Mouse (Mus musculus) frontal cortex, postnatal 14 days (tissue): ENCODE measurements at regions not wholly inside any gene's neighbourhood (a gene's known extent, or its start where the extent isn't known, plus 50 kb on each side); places are given as distances from the start of the nearest gene placed in this dataset.
"Not testable (repeated sequence)": the region's sequence is repeated elsewhere in the genome, so short reads cannot be mapped to it uniquely, and the experiment has no call there.

ENCODE experiments used
- DNase-seq, 2 experiments: peaks; one replicate each; pipeline ENCODE4 v3.0.0; 2022; ENCODE audit warnings: low spot score in 2 of 2

DNA sequence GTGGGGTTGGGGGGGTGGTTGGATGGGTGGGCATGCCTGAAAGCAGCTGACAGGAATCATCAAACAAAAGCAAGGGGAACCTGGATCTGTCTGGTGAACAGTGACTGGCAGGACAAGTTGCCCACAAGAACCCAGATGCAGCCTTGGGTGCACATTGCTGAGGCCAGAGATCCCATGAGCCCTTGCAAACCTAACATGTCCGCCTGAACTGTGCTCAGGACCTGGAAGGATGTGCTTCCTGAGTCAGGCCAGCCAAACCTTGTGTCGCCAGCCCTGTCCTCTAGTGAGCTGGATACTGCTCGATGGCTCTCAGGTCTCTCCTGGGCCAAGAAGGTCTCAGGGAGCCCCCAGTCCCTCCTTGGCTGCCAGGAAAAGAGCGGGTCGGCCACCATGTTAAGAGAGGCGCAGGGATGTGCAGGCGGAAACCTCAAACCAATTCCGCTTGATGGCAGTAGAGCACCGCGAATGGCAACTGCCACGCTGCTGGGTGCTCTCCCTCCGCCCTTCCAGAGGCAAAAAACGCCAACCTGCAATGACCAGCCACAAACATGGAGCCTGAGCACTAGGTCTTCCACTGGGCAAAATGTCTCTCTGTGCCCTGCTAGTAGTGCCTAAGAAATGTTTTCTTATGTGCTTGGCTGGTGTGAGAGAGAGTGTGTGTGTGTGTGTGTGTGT, 140.2 kb downstream of the Pls3 start:
- DNase-seq = peak in 1 of 2 experiments; percentile 71

GRCm38 (mm10) chrX:75733651-75734050, 141.3 kb downstream of the Pls3 start:
- DNase-seq = peak in 1 of 2 experiments; percentile 79

DNA sequence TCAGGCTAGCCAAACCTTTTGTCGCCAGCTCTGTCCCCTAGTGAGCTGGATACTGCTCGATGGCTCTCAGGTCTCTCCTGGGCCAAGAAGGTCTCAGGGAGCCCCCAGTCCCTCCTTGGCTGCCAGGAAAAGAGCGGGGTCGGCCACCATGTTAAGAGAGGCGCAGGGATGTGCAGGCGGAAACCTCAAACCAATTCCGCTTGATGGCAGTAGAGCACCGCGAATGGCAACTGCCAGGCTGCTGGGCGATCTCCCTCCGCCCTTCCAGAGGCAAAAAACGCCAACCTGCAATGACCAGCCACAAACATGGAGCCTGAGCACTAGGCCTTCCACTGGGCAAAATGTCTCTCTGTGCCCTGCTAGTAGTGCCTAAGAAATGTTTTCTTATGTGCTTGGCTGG, 145.2 kb downstream of the Pls3 start:
- DNase-seq = peak in 1 of 2 experiments; percentile 57

GRCm38 (mm10) chrX:75728507-75728906, 146.5 kb downstream of the Pls3 start:
- DNase-seq = peak in 1 of 2 experiments; percentile 28

GRCm38 (mm10) chrX:75723542-75723941, 145.5 kb upstream of the Rab39b start:
- not testable (repeated sequence) for DNase-seq

DNA sequence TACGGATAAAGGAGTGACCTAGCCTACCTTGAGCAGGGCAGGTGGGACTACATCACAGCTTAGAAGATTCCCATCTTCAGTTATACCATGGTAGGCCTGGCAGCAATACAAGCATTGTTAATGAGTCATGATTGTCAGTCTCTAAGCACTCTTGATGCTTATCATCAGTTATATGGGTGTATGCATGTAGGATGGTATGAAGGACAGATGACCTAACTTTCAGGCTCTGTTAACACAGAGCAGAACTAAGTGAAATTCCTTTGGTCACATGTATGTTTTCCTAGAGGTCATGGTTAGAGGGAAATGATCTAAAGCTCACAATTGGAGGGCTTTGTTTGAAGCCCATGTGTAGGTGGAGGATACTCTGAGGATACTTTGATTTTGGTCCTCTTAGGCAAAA, 121.9 kb upstream of the Rab39b start:
- no peak for DNase-seq

- not testable (repeated sequence) for DNase-seq
These were observed 97.2 kb upstream of the Rab39b start for GRCm38 (mm10) chrX:75675271-75675670.

GRCm38 (mm10) chrX:75673920-75674665, 96.1 kb upstream of the Rab39b start:
- DNase-seq = peak; percentile 95 to 99

DNA sequence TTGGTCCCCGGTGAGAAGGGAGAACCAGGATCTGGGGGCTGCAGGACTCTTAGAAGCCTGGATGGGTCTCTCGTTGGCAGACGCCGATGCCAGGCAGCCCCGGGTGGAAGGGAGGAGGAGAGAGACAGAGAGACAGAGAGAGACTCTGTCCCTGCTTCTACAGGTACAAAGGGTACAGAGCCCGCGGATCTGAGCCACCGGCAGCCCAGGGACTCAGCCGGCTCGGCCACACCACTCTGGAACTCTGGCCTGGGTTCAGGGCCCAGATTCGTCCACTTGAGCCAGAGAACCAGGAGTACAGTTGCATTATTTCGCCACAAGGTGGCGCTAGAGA, 95.5 kb upstream of the Rab39b start:
- DNase-seq = no peak

GRCm38 (mm10) chrX:75672976-75673375, 94.9 kb upstream of the Rab39b start:
- DNase-seq = no peak

- no peak for DNase-seq
These were observed 89.6 kb upstream of the Rab39b start for GRCm38 (mm10) chrX:75667636-75668035.

DNA sequence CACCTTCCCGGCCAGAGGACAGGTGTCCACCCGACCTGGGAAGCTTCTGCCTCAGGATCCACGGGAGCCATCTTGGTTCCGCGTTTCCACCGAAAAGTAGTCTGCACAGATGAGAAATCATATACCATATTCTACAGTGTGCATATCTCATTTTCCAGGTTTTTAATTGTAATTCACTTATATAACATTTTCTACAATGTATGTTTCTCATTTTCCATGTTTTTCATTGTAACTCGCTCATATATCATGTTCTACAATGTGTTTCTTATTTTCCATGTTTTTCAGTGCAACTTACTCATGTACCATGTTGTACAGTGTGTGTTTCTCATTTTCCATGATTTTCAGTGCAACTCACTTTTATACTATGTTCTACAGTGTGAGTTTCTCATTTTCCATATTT, 65.4 kb upstream of the Rab39b start:
- DNase-seq = no peak
